Mouse (Mus musculus): ENCODE results near the gene Orc6.

- TF ChIP-seq USF1 (IDR thresholded peaks at IDR 0.05; ENCODE audit: low read depth): no peak
- no peak for TF ChIP-seq MYOD1 (IDR thresholded peaks at IDR 0.05; ENCODE audit: control insufficient read depth in 1 of 3, insufficient read length in 2 of 3, low read depth in 2 of 3)
- TF ChIP-seq POLR2A (IDR thresholded peaks at IDR 0.05; ENCODE audit: insufficient read length, low read depth): no peak
- no peak for TF ChIP-seq MAX (IDR thresholded peaks at IDR 0.05; ENCODE audit: low read depth)
- TF ChIP-seq MYOG (IDR thresholded peaks at IDR 0.05; ENCODE audit: control insufficient read depth in 1 of 3, insufficient read depth in 1 of 3, insufficient read length in 2 of 3, low read depth in 2 of 3): no peak
- no peak for TF ChIP-seq CEBPB (IDR thresholded peaks at IDR 0.05; ENCODE audit: insufficient read depth, poor library complexity, severe bottlenecking)
- no peak for TF ChIP-seq SRF (IDR thresholded peaks at IDR 0.05; ENCODE audit: control insufficient read depth, insufficient read length, low read depth)
- TF ChIP-seq POLR2AphosphoS2 (IDR thresholded peaks at IDR 0.05; ENCODE audit: insufficient read length, low read depth): no peak
- TF ChIP-seq TCF12 (IDR thresholded peaks at IDR 0.05; ENCODE audit: insufficient read depth, poor library complexity, severe bottlenecking): no peak
- TF ChIP-seq REST (IDR thresholded peaks at IDR 0.05; ENCODE audit: insufficient read depth, insufficient read length): no peak
- no peak for TF ChIP-seq E2F4 (IDR thresholded peaks at IDR 0.05; ENCODE audit: insufficient read depth)
- TF ChIP-seq TCF3 (IDR thresholded peaks at IDR 0.05; ENCODE audit: insufficient read length, low read depth): no peak
These were observed 9.1 kb downstream of the Orc6 start for GRCm38 (mm10) chr8:85308564-85308963.

Data from myocyte (in vitro differentiated cells).